Mouse (Mus musculus): ENCODE results near the gene Fkbp7. TPM values are rescaled to one million over a fixed set of nuclear protein-coding genes. Genes with fewer than 3 reads are reported as not detected.

Fkbp7 gene
- 1 to 10 TPM; 2.3 to 2.7 TPM for total RNA-seq (2023)

GRCm38 (mm10) chr2:76672966-76673392 lies at the start of gene Fkbp7:
Gene Fkbp7, minus strand, starts transcription at chr2:76673116.

GRCm38 (mm10) chr2:76674725-76675427 lies 2.0 kb upstream of the Fkbp7 start, which contains the start of gene Plekha3:
Gene Plekha3, plus strand, starts transcription at chr2:76675281.

GRCm38 (mm10) chr2:76647883-76648570 lies 24.9 kb downstream of the Fkbp7 start, which contains the start of the genes Prkra and Pjvk:
Gene Prkra, minus strand, starts transcription at chr2:76648015.
Gene Pjvk, plus strand, starts transcription at chr2:76648476.

Other genes with a start within 250 kb of the Fkbp7 start
- 1 to 10 TPM; 3.2 to 3.9 TPM for gene Prkra, start 25.1 kb downstream of the Fkbp7 start, total RNA-seq (2023)
- gene Pjvk, start 24.6 kb downstream of the Fkbp7 start, total RNA-seq (2023), result not detected
- gene Plekha3, start 2.2 kb upstream of the Fkbp7 start, total RNA-seq (2023), result 10 to 100 TPM; 33.4 to 37.1 TPM